Mouse (Mus musculus) midbrain, embryonic 14.5 days (tissue): ENCODE results near the gene Tnrc6c. TPM values are rescaled to one million over a fixed set of nuclear protein-coding genes. Genes with fewer than 3 reads are reported as not detected.

Experiments
- ATAC-seq: fragments of 200-750 bp; cut with Nextera tagmentation; 2 replicates; pipeline ENCODE4 v1.8.0; 2017; ENCODE audit warnings: moderate number of reproducible peaks, moderate library complexity; ENCODE audit not compliant: low FRiP score, low TSS enrichment
- DNase-seq: peaks from one replicate; pipeline ENCODE4 v3.0.0-alpha.2; 2015
- H3K27ac ChIP-seq: fragments of 300-500 bp; sonication (generic); replicated peaks from 2 replicates; pipeline ENCODE4 v1.5.1; 2014; ENCODE audit warnings: mild to moderate bottlenecking, low read depth, low read length, moderate library complexity
- H3K27me3 ChIP-seq: fragments of 300-500 bp; sonication (generic); 2 replicates; pipeline ENCODE4 v1.6.1; 2014; ENCODE audit warnings: low read length, control low read depth, mixed read lengths; ENCODE audit not compliant: control insufficient read depth, insufficient read depth
- H3K36me3 ChIP-seq: fragments of 300-500 bp; sonication (generic); 2 replicates; pipeline ENCODE4 v1.6.1; 2014; ENCODE audit warnings: low read length, control low read depth; ENCODE audit not compliant: control insufficient read depth, insufficient read depth
- H3K4me1 ChIP-seq: fragments of 300-500 bp; sonication (generic); 2 replicates; pipeline ENCODE4 v1.6.1; 2014; ENCODE audit warnings: mild to moderate bottlenecking, antibody characterized with exemption, low read length, control low read depth; ENCODE audit not compliant: control insufficient read depth, insufficient read depth
- H3K4me2 ChIP-seq: fragments of 300-500 bp; sonication (generic); 2 replicates; pipeline ENCODE4 v1.6.1; 2014; ENCODE audit warnings: mild to moderate bottlenecking, low read length, moderate library complexity
- H3K4me3 ChIP-seq: fragments of 300-500 bp; sonication (generic); replicated peaks from 2 replicates; pipeline ENCODE4 v1.5.1; 2014; ENCODE audit warnings: low read depth, low read length
- H3K9ac ChIP-seq: fragments of 300-500 bp; sonication (generic); replicated peaks from 2 replicates; pipeline ENCODE4 v1.6.1; 2014; ENCODE audit warnings: mild to moderate bottlenecking, low read length, moderate library complexity
- H3K9me3 ChIP-seq: fragments of 300-500 bp; sonication (generic); 2 replicates; pipeline ENCODE4 v1.6.1; 2016; ENCODE audit warnings: low read length, control low read depth, mixed read lengths; ENCODE audit not compliant: control insufficient read depth
- WGBS: fragments of 180-500 bp; shearing (Covaris S2); extraction: QIAGEN DNeasy Blood & Tissue Kit; methylation state at CpG from one replicate; pipeline ENCODE4 v1.1.7; 2014; 5-methylcytosine and 5-hydroxymethylcytosine counted together
- polyA plus RNA-seq: library from polyadenylated mRNA; unstranded; fragments of >200 nt; fragmentation: Nextera tagmentation; extraction: Ambion mirVana; gene quantifications from 2 replicates; pipeline ENCODE4 v1.2.1, GENCODE M21; 2014

Tnrc6c gene
- polyA plus RNA-seq, 1 experiment from 2014 or later = 34.0 TPM

DNA sequence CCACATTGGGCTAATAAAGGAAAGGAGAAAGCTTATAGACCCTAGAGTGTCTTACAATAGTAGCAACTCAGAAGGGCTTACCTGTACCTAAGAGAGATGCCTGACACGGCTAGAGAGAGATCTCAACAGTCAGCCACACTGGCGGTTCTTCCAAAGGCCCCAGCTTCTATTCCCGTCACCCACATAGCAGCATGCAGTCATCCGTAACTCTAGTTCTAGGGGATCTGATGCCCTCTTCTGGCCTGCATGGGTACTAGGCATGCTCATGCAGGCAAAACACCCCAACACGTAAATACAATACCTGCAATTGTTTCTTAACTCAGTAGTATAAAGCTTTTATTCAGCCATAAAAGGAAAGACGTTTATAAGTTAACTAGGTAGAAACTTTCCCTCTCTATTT is 59.3 kb downstream of the Tnrc6c start:
- Histone ChIP-seq H3K27me3 (no peaks in the 10 kb centered on the region), H3K27ac (no peak overlapping the region), H3K36me3 (peaks cover 50% of the 10 kb centered on the region), H3K4me2 (no peak overlapping the region), H3K4me1 (no peaks in the 10 kb centered on the region), H3K4me3 (no peak overlapping the region), H3K9ac (no peak overlapping the region), H3K9me3 (no peaks in the 10 kb centered on the region)
- 90% methylated on average over 6 of the region's 6 CpGs for WGBS
- DNase-seq = no peak
- ATAC-seq = no peak

GRCm38 (mm10) chr11:117718838-117719237 is 64.7 kb downstream of the Tnrc6c start:
- WGBS = 95% methylated on average over 3 of the region's 3 CpGs
- no peak overlapping the region for H3K4me3 ChIP-seq
- no peaks in the 10 kb centered on the region for H3K9me3 ChIP-seq
- no peak overlapping the region for H3K27ac ChIP-seq
- H3K4me1 ChIP-seq = no peaks in the 10 kb centered on the region
- no peak overlapping the region for H3K9ac ChIP-seq
- H3K27me3 ChIP-seq = no peaks in the 10 kb centered on the region
- H3K36me3 ChIP-seq = peaks cover 88% of the 10 kb centered on the region
- ATAC-seq (no peak), DNase-seq (no peak)
- no peak overlapping the region for H3K4me2 ChIP-seq

DNA sequence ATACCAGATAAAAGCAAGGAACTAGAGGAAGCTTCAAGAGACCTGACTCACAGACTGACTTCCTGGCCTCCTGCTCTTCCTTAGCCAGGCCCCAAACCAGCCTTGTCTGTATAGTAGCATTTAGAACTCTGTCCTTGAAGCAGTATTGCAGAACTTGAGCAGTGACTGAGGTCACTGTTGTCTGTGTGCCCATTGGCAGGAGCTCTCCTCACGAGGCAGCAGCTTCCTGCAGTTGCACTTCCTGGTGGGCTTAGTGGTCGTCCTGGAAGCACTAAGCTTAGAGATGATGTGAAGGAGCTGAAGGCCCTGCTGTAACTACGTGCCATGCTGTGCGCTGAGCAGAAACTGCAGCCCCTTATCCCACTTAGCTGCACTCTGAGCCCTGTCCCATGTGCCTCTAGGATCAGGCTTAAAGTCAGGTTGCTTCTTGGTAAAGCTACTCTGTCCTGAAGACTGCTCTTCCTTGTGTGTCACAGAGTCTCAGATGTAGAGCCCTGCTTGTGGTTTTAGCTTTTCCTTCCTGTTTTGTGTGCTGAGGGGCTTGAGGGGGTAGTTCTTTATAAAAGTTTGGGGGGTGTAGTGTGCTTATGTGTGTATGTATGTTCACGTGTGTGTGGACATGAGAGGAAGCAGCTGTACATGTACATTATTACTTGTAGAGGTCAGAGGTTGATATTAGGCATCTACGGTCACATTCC is 70.7 kb downstream of the Tnrc6c start:
- WGBS = 91% methylated on average over 6 of the region's 6 CpGs
- DNase-seq (no peak), ATAC-seq (no peak)
- Histone ChIP-seq H3K4me2 (no peak overlapping the region), H3K27me3 (no peaks in the 10 kb centered on the region), H3K36me3 (peaks cover 49% of the 10 kb centered on the region), H3K4me3 (no peak overlapping the region), H3K9me3 (no peaks in the 10 kb centered on the region), H3K9ac (no peak overlapping the region), H3K27ac (no peak overlapping the region), H3K4me1 (no peaks in the 10 kb centered on the region)

DNA sequence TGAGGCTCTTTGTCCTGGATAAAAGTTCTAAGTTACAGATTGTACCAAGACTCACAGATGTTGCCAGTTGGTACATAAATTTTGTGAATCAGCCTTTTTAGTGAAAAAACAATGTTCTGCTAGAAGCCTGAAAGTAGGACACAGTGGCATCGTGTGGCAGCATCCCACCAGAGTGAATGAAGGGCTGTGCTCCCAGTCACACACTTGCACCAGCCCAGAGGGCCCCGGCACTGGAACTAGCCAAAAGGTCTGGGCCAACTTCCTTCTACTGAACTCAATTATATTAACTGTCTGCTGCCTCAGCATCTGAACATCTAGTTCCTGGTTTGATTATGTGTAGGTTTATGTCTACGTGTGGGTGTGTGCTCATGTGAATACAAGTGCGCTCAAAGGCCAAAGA is 72.9 kb downstream of the Tnrc6c start:
- H3K9ac ChIP-seq = no peak overlapping the region

DNA sequence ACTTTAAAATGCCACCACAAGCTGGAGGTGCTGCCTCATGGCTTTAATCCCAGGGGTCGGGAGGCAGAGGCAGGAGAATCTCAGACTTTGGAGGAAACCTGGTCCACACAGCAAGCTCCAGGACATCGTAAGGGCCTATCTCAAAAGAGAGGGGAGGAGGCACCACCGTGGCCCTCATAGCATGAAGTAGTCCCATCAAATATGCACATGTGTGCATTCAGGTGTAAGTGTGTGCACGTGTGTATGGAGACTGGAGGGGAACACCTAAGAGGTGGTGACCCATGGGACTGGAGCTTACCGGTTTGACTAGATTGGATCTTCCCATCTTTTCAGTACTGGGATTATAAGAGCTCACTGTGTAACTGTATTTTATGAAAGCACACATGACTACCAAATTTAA is 74.2 kb downstream of the Tnrc6c start:
- no peak overlapping the region for H3K4me3 ChIP-seq
- no peaks in the 10 kb centered on the region for H3K4me1 ChIP-seq
- 93% methylated on average over 5 of the region's 5 CpGs for WGBS
- ATAC-seq = no peak
- H3K36me3 ChIP-seq = peaks cover 25% of the 10 kb centered on the region
- no peak overlapping the region for H3K27ac ChIP-seq
- H3K4me2 ChIP-seq = no peak overlapping the region
- H3K9ac ChIP-seq = no peak overlapping the region
- no peak for DNase-seq
- no peaks in the 10 kb centered on the region for H3K9me3 ChIP-seq
- H3K27me3 ChIP-seq = no peaks in the 10 kb centered on the region

More for the DNA sequence above, 72.9 kb downstream of the Tnrc6c start:
- ATAC-seq = no peak
- H3K4me2 ChIP-seq = no peak overlapping the region
- 95% methylated on average over 4 of the region's 4 CpGs for WGBS
- H3K36me3 ChIP-seq = peaks cover 29% of the 10 kb centered on the region
- H3K27me3 ChIP-seq = no peaks in the 10 kb centered on the region
- no peaks in the 10 kb centered on the region for H3K9me3 ChIP-seq
- H3K4me1 ChIP-seq = no peaks in the 10 kb centered on the region
- DNase-seq = no peak
- no peak overlapping the region for H3K4me3 ChIP-seq
- H3K27ac ChIP-seq = no peak overlapping the region

GRCm38 (mm10) chr11:117728841-117729240 is 74.8 kb downstream of the Tnrc6c start:
- Histone ChIP-seq H3K9ac (no peak overlapping the region), H3K4me2 (no peak overlapping the region), H3K36me3 (peaks cover 26% of the 10 kb centered on the region), H3K4me3 (no peak overlapping the region), H3K27ac (no peak overlapping the region), H3K4me1 (no peaks in the 10 kb centered on the region), H3K9me3 (no peaks in the 10 kb centered on the region), H3K27me3 (no peaks in the 10 kb centered on the region)
- 84% methylated on average over 1 of the region's 1 CpGs for WGBS
- DNase-seq = peak; percentile 18
- ATAC-seq = no peak

DNA sequence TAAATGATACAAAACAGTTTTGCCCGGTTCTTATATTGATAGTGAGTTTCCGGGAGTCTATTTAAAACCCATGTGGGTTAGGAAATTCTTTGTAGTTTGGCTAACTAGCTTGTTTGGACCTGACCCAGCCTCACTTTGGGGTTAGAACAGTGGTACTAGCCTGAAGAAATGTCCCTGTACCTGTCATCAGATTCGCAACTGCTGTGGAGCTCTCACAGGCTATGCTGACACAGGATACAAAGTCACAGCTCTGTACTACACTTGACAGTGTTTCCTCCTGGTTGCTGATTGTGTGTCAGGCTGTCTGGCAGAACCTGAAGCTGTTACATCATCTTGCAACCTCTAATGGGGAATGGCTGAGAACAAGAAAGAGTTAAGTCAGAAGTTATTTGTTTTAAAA is 75.3 kb downstream of the Tnrc6c start:
- peaks cover 27% of the 10 kb centered on the region for H3K36me3 ChIP-seq
- no peaks in the 10 kb centered on the region for H3K4me1 ChIP-seq
- H3K27ac ChIP-seq = no peak overlapping the region
- 95% methylated on average over 3 of the region's 3 CpGs for WGBS
- no peak overlapping the region for H3K4me3 ChIP-seq
- H3K9ac ChIP-seq = no peak overlapping the region
- no peak for DNase-seq
- H3K4me2 ChIP-seq = no peak overlapping the region
- ATAC-seq = no peak
- no peaks in the 10 kb centered on the region for H3K27me3 ChIP-seq
- no peaks in the 10 kb centered on the region for H3K9me3 ChIP-seq

GRCm38 (mm10) chr11:117729798-117730489 is 75.9 kb downstream of the Tnrc6c start:
- Histone ChIP-seq H3K27me3 (no peaks in the 10 kb centered on the region), H3K4me3 (no peak overlapping the region), H3K36me3 (peaks cover 26% of the 10 kb centered on the region), H3K9ac (no peak overlapping the region), H3K4me1 (no peaks in the 10 kb centered on the region), H3K27ac (no peak overlapping the region), H3K9me3 (no peaks in the 10 kb centered on the region), H3K4me2 (no peak overlapping the region)
- WGBS = 86% methylated on average over 7 of the region's 7 CpGs
- DNase-seq = no peak
- ATAC-seq = no peak

DNA sequence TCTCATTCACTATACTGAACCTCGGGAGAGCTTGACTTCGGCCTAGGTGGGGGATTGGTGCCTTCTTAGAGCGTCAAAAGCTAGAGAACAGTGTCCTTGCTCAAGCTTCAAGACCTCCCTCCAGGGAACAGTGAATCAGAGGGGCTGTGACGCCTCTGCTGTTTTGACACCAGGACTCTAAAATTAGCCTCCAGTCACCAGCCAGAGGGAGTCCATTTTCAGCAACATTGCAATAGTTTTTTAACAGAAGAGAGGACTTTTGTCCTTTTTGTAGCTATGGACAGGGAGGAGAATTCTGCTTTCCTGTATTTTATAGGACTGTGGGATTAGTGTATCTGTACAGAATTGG is 76.4 kb downstream of the Tnrc6c start:
- Histone ChIP-seq H3K4me2 (no peak overlapping the region), H3K9ac (no peak overlapping the region), H3K9me3 (no peaks in the 10 kb centered on the region), H3K4me1 (no peaks in the 10 kb centered on the region), H3K27ac (no peak overlapping the region), H3K27me3 (no peaks in the 10 kb centered on the region), H3K4me3 (no peak overlapping the region), H3K36me3 (peaks cover 30% of the 10 kb centered on the region)
- no peak for ATAC-seq
- WGBS = 82% methylated on average over 4 of the region's 4 CpGs
- DNase-seq = no peak
